Mouse (Mus musculus) neural tube, postnatal 0 days (tissue): ENCODE data around the gene Hlf. TPM values are rescaled to one million over a fixed set of nuclear protein-coding genes. Genes with fewer than 3 reads are reported as not detected.

ENCODE experiments used
- polyA plus RNA-seq: library from polyadenylated mRNA; unstranded; fragments of >200 nt; fragmentation: Nextera tagmentation; extraction: Ambion mirVana; gene quantifications from 2 replicates; pipeline ENCODE4 v1.2.1, GENCODE M21; 2015

Hlf gene
- 7.3 and 7.9 TPM in 2 replicates for polyA plus RNA-seq

GRCm38 (mm10) chr11:90390817-90391173, at the start of gene Hlf:
TSS of gene Hlf (minus strand) at chr11:90390895.

Other genes starting within 250 kb of the Hlf start
- gene Gm45716, start 203.2 kb downstream of the Hlf start, polyA plus RNA-seq: 19.3 and 20.2 TPM in 2 replicates
- 99.2 and 100 TPM in 2 replicates for gene Mmd, start 141.4 kb downstream of the Hlf start, polyA plus RNA-seq
- gene Stxbp4, start 247.2 kb upstream of the Hlf start, polyA plus RNA-seq: 9.4 and 9.5 TPM in 2 replicates
- gene Cox11, start 247.3 kb upstream of the Hlf start, polyA plus RNA-seq: 38.1 and 39.7 TPM in 2 replicates